Mouse (Mus musculus) layer of hippocampus, adult 9-10 months (tissue): Measurements from ENCODE around the gene Tmem135.

Experiments
- DNase-seq: peaks from one replicate; pipeline ENCODE4 v3.0.0; 2022; ENCODE audit warnings: low spot score

Gene Tmem135

DNA sequence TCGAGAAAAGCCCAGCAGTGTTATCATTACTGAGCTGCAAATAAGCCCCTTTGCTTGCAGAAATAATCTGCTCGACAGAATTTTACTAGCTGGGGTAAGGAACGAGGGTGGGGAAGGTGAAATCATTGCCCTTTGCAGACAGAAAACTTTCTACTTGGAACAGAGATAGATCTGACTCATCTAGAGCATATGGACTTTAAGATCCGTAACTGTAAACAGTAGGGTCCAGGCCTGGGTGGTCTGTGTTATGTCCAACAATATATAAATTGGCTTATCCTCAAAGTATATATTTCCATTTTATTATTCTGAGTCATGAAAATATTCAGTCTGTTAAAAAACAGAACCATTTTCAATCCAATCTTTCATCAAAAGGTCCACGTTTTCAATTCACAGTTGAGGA, 221.1 kb downstream of the Tmem135 start:
- no peak for DNase-seq

DNA sequence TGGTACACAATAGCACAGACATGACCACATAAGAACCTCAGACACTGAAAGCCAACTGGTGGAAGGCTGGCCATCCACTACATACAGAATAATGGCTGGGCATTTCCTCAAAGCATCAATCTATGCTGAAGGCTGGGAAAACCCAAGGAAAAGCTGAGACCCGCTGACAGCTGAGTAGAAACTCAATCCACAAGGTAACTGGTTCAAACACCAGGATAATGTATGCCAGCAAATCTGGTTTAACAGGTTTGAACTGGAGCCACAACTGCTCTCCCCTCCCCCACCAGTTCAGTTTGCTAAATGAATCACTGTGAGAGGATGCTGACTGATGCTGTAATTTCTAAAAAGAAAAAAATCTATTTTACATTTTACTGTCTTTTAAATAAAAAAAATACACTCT, 222.7 kb downstream of the Tmem135 start:
- DNase-seq: no peak

DNA sequence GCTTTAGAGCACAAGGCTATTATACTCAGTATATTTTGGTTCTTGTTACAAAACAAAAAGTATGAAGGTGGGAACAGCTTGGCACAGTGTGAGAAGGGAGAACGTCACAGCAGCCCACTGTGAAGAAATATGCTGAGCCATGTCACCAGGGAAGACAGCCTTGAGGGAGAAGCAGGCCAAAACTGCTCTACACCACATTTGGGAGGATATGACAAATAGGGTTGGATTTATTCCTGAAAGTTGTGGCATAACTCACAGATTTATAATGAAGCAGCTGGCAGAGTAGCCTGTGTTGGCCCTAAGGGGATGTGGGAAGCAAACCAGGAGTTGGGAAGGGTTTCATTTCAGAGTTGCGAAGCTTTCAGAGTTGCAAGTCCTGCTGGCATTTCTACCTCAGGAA, 225.4 kb downstream of the Tmem135 start:
- DNase-seq: no peak

DNA sequence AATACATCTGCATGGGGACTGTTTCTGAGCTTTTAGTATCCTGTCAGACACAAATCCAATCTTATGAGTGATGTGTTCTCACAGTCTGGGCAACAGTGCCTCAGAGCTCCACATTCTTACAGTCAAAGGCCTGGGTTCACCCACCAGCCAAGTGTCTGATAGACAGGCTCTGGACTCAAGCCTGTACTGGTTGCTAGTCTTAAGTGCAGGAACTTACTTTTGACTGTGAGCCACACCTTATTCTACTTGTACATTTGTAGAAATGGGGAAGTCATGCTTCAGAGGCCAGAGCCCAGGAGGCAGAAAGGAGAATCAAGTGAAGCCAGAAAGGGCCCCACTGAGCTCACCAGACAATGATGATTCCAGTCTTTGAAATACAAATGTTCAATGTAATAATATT, 226.1 kb downstream of the Tmem135 start:
- DNase-seq: no peak

DNA sequence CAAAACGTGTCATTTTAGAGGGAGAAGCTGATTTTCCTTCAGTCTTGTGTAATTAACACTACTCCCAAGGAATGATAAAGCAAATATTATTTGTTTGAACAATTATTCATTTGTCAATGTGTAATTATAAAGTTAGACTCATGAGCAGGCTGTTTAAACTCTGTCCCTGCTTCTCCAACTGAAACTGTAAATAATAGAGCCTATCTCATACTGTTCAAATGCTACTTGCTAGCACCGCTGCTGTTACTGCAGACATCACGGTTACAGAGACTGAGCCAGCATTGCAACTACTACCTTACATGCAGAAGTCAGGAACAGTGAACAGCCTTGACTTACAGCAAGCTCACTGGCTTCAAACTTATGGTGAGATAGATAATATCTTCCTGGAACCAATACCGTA, 229.6 kb downstream of the Tmem135 start:
- DNase-seq: no peak

DNA sequence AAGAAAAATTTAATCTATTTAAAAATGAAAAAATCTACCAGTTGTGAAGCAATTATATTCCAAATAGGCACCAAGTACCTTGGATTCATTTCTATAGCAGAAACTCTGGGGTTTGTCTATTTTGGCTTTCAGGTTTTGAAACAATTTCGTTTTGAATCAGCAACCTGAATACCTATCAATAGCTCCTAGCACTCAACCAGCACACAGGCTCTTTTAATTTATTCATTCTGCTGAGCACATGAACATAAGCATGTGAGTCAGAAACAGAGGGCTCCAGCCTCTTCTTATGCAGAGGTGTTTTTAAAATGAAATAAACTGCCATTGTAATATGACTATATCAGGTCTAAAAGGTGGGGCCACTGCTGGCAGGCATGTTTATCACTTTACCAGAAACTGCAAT, 231.0 kb downstream of the Tmem135 start:
- no peak for DNase-seq

DNA sequence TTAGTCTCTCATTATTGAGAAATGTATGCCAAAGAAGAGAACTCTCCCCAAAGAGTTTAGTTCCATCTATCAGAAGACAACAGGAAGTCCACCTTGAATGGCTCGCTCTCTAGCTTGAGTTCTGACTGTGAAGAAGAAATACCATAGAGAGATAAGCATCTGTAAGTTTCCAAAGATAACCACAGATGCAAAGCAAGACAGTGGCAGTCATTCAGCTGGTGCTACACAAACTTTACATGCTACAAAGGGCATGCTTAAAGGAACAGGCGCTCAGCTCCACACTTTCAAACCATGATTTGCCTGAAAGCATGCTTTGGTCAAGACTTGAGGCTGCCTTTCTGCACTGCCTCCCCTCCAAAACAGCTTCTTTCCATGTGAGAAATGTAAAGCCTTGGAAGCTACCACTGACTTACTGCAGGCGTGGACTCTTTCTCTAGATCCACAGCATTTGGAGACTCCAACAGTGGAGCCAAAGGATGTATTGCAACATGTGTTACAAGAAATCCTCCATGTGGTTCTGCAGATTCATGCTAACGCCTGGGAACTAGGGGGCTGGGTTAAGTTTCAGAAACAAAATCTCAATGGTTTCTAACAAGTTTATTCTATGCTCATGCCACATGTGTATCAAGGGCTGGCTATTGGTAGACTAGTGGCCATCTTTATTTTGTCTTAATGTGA, 232.1 kb downstream of the Tmem135 start:
- DNase-seq: no peak

DNA sequence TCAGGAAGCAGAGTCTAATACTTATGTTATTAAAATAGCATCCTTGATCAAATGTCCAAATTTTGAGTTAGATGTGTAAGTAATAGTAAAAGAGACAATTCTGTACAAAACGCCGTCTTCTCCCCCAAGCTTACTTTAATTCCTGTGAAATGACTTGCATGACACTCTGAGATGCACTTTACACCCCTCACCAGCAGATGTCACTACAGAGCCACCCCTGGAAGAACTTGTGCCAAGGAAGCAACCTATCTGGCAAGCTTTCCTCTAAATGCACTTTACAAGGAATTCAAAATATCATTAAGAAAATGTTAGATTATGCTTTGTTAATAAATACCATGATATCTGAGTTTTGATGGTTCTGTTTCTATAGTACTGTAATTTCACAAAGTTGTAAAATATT, 235.4 kb downstream of the Tmem135 start:
- peak; percentile 86 for DNase-seq

DNA sequence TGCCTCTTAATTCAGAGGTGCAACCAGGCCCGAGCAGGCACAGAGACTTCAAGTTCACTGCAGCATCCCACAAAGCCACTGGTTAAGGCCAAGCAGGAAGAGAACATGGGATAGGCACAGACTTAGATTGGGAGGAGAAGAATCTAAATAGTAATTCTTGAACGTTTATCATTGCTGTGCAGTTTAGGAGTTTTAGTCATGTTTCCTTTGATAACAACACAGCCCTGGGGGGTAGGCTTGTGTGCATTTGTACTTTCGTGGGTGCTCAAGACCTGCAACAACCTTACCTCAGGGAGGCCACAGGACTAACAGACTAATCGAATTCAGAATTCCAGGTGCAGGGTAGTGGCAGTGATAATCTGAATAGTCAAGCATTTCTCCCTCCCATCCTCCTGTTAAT, 238.5 kb downstream of the Tmem135 start:
- DNase-seq: no peak

DNA sequence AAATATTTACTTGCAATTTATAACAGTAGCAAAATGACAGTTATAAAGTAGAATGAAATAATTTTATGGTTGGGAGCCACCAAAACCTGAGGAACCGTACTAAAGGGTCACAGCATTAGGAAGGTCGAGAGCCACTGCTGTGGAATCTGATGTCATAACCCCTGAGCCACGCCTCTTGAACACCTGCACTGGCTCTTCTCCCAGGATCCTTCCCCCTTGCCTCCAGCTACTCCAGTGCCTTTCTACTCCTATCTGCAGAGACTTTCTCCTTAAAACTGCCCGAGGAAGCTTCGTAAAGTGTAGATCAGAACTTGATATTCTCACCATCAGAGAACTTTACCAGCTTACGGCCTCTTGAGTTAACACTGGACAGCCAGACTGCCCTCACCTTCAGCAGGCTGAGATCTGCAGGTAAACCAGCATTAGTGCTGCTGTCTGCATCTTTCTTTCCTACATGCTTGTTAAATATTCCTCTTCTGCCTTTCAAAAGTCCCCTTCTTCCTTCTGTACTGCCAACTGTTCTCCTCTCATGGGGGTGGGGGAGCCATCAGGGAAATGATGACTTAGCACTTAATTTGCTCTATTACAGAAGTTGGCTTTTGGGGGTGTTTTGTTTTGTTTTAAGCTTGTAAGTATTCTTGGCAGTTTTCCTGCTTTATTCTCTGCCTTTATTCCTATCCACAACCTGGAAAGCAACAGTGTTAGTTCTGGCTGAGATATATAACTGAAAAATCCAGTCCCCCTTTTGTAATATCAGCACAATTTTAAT, 242.2 kb downstream of the Tmem135 start:
- no peak for DNase-seq

DNA sequence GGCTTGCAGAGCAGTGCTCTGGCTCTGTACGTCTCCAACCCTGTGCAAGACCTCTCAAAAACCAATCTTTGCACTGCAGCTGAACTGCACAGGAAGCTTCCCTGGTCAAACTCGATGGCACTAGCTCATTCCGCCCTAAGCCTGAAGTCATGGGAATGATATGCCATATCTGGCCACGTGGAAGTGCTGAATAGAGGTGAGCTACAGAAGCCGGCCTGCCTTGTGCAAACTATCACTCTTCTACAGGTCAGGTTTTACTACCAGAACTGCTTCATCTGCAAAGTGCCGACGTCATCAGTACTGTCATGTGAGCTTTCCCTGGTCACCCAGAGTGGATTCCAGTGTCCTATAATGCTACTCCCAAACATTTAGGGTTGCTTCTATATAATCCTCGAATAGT, 246.7 kb downstream of the Tmem135 start:
- no peak for DNase-seq

DNA sequence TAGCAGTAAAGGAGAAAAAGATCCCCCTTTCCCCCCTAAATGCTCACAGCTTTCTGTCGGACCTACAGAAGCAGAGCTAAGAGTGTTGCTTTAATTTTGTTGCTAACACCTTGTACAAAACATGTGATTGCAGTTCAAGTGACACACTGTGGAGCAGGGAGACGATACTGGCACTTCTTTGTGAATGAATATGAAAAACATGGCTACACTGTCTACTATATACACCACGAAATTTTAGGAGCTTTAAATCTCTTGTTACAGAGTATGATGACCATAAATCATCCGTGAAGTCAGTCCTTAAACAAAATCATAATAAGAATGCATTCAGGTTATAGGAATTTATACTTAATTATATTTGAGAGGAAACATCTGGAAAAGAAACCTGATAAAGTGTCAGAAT, 247.4 kb downstream of the Tmem135 start:
- no peak for DNase-seq

DNA sequence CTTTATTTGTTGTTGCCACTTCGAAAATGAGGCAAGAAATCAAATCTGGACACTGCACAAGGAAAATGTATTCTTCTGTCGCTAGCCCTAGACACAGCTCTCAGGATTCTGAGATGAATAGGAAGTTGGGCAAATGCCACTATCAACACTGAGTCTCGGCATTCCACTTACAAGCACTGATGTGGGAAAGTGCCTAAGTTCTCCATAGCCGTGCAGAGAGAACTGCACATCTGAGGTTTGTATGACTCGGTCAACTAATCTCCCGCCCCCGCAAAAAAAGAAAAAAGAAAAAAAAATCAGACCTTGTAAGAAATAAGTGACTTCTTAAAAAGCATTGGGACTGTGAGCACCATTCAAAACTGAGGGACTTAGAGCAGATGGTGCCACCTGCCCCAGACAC, 248.3 kb downstream of the Tmem135 start:
- DNase-seq: no peak

DNA sequence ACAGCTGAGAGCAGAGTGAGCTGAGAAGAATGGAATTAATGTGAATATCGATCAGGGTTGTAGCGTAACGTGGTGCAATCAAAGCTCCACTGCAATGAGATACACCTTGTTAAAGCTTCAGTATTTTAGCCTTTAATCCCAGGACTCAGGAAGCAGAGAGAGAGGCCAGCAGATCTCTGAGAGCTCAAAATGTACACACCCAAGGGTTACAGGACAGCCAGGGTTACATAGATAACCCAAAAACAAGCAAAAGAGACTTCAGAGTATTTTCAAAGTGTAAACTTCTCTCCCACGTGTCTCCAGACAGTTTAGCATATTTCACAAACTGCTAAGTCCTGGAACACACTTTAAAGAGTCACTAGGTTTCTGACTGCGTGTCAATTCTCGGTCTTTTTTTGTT, 248.8 kb downstream of the Tmem135 start:
- DNase-seq: no peak

DNA sequence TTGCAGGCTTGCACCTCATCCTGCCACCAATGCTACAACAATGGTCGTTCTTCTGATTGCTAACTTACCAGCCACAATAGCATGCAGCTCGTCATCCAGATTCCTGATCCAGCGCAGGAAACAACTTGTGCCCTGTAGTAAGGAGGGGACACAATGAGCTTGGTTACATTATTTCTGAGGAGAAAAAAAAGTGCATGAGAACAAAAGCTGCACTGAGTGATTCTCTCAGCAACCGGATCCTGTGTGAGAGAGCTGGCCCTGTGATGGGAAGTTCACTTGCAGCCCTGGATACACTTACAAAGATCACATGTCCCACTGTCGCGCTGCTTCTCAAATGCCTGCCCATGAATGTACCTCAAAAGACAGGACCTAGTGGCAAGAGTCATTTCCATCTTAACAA, 252.7 kb downstream of the Tmem135 start:
- DNase-seq: no peak

DNA sequence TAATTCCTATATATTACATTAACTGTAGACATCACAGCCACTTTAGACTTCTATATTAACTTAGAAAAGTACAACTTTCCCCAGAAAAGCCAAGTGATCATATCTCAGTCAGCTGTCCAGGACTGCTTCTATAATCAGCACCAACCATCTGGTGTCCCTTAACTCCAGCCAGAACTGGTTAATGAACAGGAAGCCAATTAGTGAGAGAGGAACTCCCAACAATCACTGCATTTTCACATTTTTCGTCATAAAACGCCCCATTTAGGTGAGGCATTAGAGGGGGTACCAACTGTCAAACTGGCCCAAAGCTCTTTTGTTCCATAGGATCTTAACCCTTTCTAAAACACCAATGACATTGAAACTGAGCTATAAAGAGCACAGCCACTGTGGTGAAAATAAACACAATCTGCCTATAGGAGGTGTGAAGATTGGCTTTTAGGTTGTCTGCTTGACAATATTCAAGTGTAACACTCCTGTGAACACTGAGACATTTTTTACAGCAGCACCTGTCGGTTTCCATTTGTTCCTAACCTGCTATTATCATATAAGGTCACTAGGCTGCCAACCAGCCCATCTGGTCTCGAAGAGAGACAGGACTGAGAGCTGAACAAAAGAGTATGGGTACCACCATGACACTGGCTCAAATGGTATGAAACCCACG, 263.3 kb downstream of the Tmem135 start:
- DNase-seq: no peak

DNA sequence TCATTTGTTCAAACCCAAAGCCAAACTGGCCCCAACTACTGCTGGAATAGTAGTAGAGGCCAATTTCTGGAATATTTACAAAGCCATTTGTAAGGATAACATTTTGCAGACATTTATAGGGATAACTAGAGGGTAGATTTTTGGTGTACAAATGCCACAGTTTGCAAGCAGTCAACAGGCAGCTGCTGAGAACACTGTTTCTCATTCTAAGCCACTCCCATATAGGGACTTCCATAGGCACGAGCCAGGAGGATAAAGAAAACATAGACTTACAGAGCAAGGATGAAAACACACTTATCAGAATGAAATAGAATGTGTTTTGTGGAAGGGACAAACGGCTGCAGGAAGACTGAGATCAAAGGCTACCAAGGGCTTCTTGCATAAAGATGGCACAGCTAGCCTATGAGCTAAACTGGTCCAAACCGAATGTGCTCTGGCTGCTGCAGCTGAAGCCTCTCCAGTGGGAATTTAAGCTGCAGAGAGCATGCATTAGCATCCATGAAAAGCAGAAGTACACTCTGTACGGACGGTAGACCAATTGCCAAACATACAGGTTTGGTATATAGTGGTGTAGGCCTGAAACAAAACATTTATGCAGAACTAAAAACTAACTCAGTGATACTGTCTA, 269.0 kb downstream of the Tmem135 start:
- DNase-seq: no peak

DNA sequence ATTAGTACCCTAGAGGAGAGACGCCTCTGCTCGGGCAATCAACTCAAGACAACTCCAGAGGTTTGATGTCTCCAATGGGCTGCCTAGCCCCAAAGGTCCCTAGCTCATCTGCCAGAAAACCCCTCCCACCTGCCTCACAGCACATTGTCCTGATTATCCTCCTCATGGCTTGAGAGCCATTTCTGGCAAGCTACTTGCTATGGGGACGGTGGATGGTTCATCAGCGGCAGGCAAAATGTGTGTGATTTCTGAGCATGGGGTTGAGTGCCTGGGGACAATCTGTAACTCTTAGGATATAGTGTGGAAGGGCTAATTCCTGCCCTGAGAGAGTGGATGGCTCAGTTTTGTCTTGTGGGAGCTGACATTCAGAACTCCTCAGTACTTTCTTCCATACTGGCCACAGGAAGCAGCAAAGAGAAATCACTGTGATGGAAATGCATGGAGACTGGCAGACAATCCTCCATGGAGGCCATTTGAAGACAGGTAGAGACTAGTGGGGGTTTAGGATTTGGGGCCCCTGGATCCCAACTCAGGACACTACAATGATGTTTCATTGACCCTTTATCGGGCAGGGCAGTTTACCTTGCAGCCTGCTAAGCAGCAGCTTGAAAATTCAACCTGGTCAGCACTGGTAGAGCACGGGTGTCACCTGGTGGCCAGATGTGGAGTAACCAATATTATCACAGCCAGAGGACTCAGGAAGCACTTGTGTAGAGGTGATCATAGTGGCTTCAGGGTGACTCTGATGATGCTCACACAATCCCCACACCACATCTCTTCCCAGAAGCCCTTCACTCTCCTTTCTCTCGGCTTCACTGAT, 277.7 kb downstream of the Tmem135 start:
- peak; percentile 27 for DNase-seq

DNA sequence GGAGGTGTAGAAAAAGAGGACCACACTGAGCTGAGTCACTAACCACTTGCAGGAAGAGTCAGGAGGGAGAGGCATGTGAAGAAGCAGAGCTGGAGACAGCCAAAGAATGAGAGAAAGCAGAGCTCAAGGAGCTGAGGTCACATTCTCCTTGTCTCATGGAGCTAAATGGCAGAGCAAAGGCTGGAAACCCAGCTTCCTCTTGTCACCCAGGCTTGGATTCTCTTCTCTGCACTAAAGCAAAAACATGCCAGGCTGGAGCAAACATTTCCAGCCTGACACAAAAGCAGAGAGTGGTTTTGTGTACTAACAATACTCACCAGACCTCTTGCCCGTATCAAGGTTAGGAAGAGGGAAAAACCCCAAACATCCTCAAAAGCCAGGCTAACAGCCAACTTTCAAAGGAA, 287.8 kb downstream of the Tmem135 start:
- no peak for DNase-seq

DNA sequence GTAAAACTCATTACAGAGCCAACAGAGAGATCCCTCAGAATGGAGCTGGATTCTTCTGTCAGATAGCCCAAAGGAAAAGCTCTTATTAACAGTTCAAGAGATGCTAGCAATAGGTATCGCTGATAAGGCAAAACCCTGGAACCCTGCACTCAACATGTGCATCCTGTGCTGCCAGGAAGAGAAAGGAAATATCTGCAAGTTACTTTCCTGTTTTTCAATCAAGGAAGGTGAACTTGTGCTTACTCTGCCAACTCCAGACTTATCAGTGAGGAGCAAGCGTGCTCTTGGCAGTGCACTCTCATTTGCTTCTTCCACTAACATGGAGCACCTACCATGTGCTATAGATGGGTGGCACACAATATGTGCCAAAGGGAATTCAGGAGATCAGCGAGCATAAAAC, 288.4 kb downstream of the Tmem135 start:
- DNase-seq: no peak

DNA sequence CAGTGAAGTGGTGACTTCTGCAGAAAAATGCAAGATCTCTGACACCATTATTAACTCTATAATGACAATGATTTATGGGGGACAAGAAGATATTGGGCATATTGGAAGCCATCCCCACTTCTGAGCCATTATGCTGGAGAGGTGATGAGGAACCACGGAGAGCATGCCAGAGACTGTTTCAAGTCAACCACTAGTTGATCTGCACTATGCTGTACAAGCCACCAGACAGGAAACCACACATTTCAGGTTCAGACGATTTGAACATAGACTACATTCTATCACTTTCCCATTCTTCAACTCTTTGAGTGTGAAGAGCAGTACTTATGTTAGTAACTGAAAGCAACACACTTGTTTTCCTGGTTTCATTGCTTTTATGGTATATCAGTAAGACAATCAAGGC, 297.6 kb downstream of the Tmem135 start:
- DNase-seq: no peak

DNA sequence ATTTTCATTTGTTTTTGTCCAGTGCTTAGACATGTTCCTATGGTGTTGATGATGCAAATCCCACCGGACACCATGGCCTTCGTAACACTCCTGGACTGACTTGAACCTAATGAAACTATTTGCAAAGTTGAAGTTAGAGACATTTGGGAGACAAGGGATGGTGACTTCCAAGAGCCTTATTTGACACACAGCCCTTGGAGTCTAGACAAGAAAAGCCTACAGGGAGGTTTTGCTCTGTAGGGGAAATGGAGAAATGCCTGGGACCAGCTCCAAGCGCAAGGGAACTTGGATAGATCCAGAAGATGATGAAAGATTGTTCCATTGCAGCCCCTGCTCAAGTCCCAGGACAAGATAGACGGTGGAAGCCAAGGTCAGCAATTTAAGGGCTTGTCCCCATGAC, 304.3 kb downstream of the Tmem135 start:
- no peak for DNase-seq
